Mouse (Mus musculus): ENCODE data around the gene Dctd. TPM values are rescaled to one million over a fixed set of nuclear protein-coding genes. Genes with fewer than 3 reads are reported as not detected.

The Dctd gene
- polyA plus RNA-seq, 1 experiment: 5.7 TPM

DNA sequence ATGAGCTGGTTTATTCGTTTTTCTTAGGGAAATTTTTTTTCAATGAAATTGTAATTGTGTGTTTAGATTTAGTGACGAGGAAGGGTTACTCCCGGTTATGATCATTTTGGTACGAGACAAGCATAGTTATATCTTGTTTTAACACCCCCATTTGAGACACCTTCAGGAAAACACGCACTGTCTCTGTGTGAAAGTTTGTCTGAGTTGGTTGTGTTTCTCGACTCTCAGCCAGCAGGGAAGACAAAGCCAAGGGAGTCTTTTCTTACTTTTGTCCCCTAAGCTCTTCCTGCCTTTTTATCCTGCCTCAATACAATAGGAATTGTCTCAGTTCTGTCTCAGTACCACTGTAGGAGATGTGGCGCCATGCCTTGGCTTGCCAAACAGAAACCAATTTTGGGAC is 84.9 kb downstream of the Dctd start:
- DNase-seq: no peak
- H3K27me3 ChIP-seq (ENCODE audit: control insufficient read depth, insufficient read depth, low read length): no peaks in the 10 kb centered on the region
- no peak overlapping the region for H3K27ac ChIP-seq (ENCODE audit: control insufficient read depth, insufficient read depth, low read length)
- H3K36me3 ChIP-seq (ENCODE audit: control insufficient read depth, insufficient read depth, low read length): no peaks in the 10 kb centered on the region
- WGBS: 91% methylated on average over 7 of the region's 7 CpGs
- no peak overlapping the region for H3K4me3 ChIP-seq (ENCODE audit: control insufficient read depth, insufficient read depth, low read length)
- no peaks in the 10 kb centered on the region for H3K4me1 ChIP-seq (replicated peaks; ENCODE audit: control insufficient read depth, insufficient read depth, low read length)
- TF ChIP-seq CTCF (IDR thresholded peaks at IDR 0.05; ENCODE audit: borderline replicate concordance, control insufficient read depth, extremely low read depth, insufficient read depth, low read length, poor library complexity) (no peak), POLR2A (IDR thresholded peaks at IDR 0.05; ENCODE audit: control insufficient read depth, extremely low read depth, insufficient read depth, low read length, poor library complexity) (no peak)

DNA sequence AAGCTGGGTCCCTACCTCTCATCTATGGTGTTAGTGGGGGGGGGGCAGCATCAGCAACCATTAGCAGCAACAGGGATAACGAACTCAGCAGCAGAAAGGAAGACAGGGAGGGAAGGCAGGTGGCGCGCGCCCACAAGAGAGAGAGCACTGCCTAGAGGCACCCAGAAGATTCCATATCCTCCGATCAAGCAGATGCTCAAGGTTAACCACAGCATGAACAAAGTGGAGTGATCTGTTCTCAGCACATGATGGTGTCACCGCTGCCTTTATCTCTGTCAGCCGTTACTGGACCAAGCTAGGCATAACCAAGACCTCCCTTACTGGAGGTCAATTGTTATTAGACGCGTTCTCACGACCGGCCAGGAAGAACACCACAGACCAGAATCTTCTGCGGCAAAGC is 89.7 kb downstream of the Dctd start:
- H3K27ac ChIP-seq (ENCODE audit: control insufficient read depth, insufficient read depth, low read length): no peak overlapping the region
- WGBS: 97% methylated on average over 12 of the region's 12 CpGs
- no peaks in the 10 kb centered on the region for H3K4me1 ChIP-seq (replicated peaks; ENCODE audit: control insufficient read depth, insufficient read depth, low read length)
- DNase-seq: no peak
- no peaks in the 10 kb centered on the region for H3K27me3 ChIP-seq (ENCODE audit: control insufficient read depth, insufficient read depth, low read length)
- no peak overlapping the region for H3K4me3 ChIP-seq (ENCODE audit: control insufficient read depth, insufficient read depth, low read length)
- TF ChIP-seq POLR2A (IDR thresholded peaks at IDR 0.05; ENCODE audit: control insufficient read depth, extremely low read depth, insufficient read depth, low read length, poor library complexity): no peak
- no peak for TF ChIP-seq CTCF (IDR thresholded peaks at IDR 0.05; ENCODE audit: borderline replicate concordance, control insufficient read depth, extremely low read depth, insufficient read depth, low read length, poor library complexity)
- no peaks in the 10 kb centered on the region for H3K36me3 ChIP-seq (ENCODE audit: control insufficient read depth, insufficient read depth, low read length)

DNA sequence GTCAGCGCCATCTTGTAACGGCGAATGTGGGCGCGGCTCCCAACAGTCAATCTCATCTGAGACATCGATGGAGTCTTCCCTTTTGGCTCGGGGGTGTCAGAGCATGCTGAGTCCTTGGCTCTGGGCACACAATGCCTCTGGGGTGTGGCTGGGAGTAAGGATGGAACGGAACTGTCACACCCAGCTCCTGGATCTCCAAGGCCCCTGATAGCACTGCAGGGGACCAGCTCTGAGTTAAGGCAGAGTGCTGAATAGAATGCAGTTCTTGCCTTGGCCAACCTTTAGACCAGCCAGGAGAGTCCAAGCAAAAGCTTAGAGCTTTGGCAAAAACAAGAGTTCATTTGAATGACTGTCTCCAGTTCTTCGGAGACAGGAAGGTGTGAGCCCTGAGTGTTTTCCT is 97.1 kb downstream of the Dctd start:
- Histone ChIP-seq H3K36me3 (ENCODE audit: control insufficient read depth, insufficient read depth, low read length) (no peaks in the 10 kb centered on the region), H3K27me3 (ENCODE audit: control insufficient read depth, insufficient read depth, low read length) (no peaks in the 10 kb centered on the region), H3K4me3 (ENCODE audit: control insufficient read depth, insufficient read depth, low read length) (no peak overlapping the region), H3K27ac (ENCODE audit: control insufficient read depth, insufficient read depth, low read length) (no peak overlapping the region), H3K4me1 (replicated peaks; ENCODE audit: control insufficient read depth, insufficient read depth, low read length) (no peaks in the 10 kb centered on the region)
- 97% methylated on average over 9 of the region's 9 CpGs for WGBS
- no peak for TF ChIP-seq CTCF (IDR thresholded peaks at IDR 0.05; ENCODE audit: borderline replicate concordance, control insufficient read depth, extremely low read depth, insufficient read depth, low read length, poor library complexity)
- DNase-seq: no peak

DNA sequence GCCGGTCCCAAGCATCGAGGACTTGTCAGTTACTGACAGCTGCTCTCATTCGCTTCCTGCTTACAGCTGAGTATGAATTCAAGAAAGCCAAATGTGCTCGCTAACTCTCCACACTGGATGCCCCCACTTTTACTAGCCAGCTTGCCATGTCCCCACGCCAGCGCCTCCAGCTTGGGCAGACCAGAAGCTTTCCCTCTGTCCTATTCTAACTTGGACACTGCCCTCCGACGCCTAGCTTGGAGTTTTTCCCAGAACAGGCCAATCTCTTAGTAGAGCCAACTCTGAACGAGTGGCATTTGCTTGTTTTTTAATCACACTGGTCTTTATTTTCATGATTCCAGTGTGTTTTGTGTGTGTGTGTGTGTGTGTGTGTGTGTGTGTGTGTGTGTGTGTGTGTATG is 100.3 kb downstream of the Dctd start:
- Histone ChIP-seq H3K27ac (ENCODE audit: control insufficient read depth, insufficient read depth, low read length) (no peak overlapping the region), H3K4me1 (replicated peaks; ENCODE audit: control insufficient read depth, insufficient read depth, low read length) (no peaks in the 10 kb centered on the region), H3K27me3 (ENCODE audit: control insufficient read depth, insufficient read depth, low read length) (no peaks in the 10 kb centered on the region), H3K4me3 (ENCODE audit: control insufficient read depth, insufficient read depth, low read length) (no peak overlapping the region), H3K36me3 (ENCODE audit: control insufficient read depth, insufficient read depth, low read length) (no peaks in the 10 kb centered on the region)
- DNase-seq: no peak
- no peak for TF ChIP-seq CTCF (IDR thresholded peaks at IDR 0.05; ENCODE audit: borderline replicate concordance, control insufficient read depth, extremely low read depth, insufficient read depth, low read length, poor library complexity)
- TF ChIP-seq POLR2A (IDR thresholded peaks at IDR 0.05; ENCODE audit: control insufficient read depth, extremely low read depth, insufficient read depth, low read length, poor library complexity): no peak
- 96% methylated on average over 9 of the region's 9 CpGs for WGBS

DNA sequence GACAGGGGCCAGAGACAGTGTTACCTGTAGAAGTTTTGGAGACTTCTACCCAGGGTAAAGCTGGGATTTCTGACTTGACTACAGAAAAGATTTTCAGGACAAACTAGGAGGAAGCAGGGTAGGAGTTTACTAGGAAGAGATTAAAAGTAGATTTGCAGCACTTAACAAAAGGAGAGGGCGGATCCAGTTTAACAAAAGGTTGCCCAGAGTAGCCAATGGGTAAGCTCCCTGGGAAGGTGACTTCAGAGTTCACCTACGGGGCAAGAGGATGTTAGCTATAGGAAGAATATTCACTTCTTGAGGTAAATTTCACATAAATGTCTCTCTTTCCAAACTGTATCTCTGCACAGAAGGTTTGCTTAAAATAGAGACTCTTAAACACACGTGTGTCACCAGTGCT is 103.7 kb downstream of the Dctd start:
- TF ChIP-seq CTCF (IDR thresholded peaks at IDR 0.05; ENCODE audit: borderline replicate concordance, control insufficient read depth, extremely low read depth, insufficient read depth, low read length, poor library complexity) (no peak), POLR2A (IDR thresholded peaks at IDR 0.05; ENCODE audit: control insufficient read depth, extremely low read depth, insufficient read depth, low read length, poor library complexity) (no peak)
- Histone ChIP-seq H3K27me3 (ENCODE audit: control insufficient read depth, insufficient read depth, low read length) (no peaks in the 10 kb centered on the region), H3K4me1 (replicated peaks; ENCODE audit: control insufficient read depth, insufficient read depth, low read length) (no peaks in the 10 kb centered on the region), H3K27ac (ENCODE audit: control insufficient read depth, insufficient read depth, low read length) (no peak overlapping the region), H3K4me3 (ENCODE audit: control insufficient read depth, insufficient read depth, low read length) (no peak overlapping the region), H3K36me3 (ENCODE audit: control insufficient read depth, insufficient read depth, low read length) (no peaks in the 10 kb centered on the region)
- WGBS: 70% methylated on average over 3 of the region's 3 CpGs
- no peak for DNase-seq

Other genes with a start within 250 kb of the Dctd start
- 1.8 and 2.0 TPM in 2 replicates for gene Wwc2, start 108.2 kb upstream of the Dctd start, polyA plus RNA-seq (2012; rRNA removed)